Mouse (Mus musculus) thymus, adult 2 months (tissue): ENCODE data around the gene Tpst1. TPM values are rescaled to one million over a fixed set of nuclear protein-coding genes. Genes with fewer than 3 reads are reported as not detected.

ENCODE experiments used
- DNase-seq: peaks from one replicate; pipeline ENCODE4 v3.0.0; 2021
- H3K27ac ChIP-seq: fragments of 200-500 bp; 2 replicates; pipeline ENCODE4 v1.5.1; 2012; ENCODE audit warnings: low read length, control low read depth; ENCODE audit not compliant: control insufficient read depth, insufficient read depth
- H3K27me3 ChIP-seq: fragments of 200-500 bp; 2 replicates; pipeline ENCODE4 v1.6.1; 2012; ENCODE audit warnings: mild to moderate bottlenecking, low read length, moderate library complexity, mixed read lengths; ENCODE audit not compliant: control insufficient read depth, insufficient read depth
- H3K36me3 ChIP-seq: fragments of 200-500 bp; 2 replicates; pipeline ENCODE4 v1.6.1; 2012; ENCODE audit warnings: mild to moderate bottlenecking, low read length, moderate library complexity; ENCODE audit not compliant: control insufficient read depth, insufficient read depth
- H3K4me1 ChIP-seq: fragments of 200-500 bp; replicated peaks from 2 replicates; pipeline ENCODE4 v1.6.1; 2012; ENCODE audit warnings: low read length; ENCODE audit not compliant: control insufficient read depth, insufficient read depth
- H3K4me3 ChIP-seq: fragments of 200-500 bp; 2 replicates; pipeline ENCODE4 v1.5.1; 2012; ENCODE audit warnings: mild to moderate bottlenecking, low read length, control low read depth, moderate library complexity; ENCODE audit not compliant: control insufficient read depth, insufficient read depth
- CTCF ChIP-seq: fragments of 200-500 bp; IDR thresholded peaks from 2 replicates; pipeline ENCODE4 v1.5.1; 2012; ENCODE audit warnings: mild to moderate bottlenecking, control low read depth, low read length, moderate library complexity, borderline replicate concordance; ENCODE audit not compliant: control insufficient read depth, poor library complexity, insufficient read depth; ENCODE audit errors: extremely low read depth
- POLR2A ChIP-seq: fragments of 200-500 bp; IDR thresholded peaks from 2 replicates; pipeline ENCODE4 v1.6.1; 2012; ENCODE audit warnings: mild to moderate bottlenecking, low read length, control low read depth, moderate library complexity; ENCODE audit not compliant: control insufficient read depth, poor library complexity, insufficient read depth; ENCODE audit errors: extremely low read depth
- WGBS: fragments of 180-500 bp; shearing (Covaris S2); methylation state at CpG from one replicate; pipeline ENCODE4 v1.1.7; 2018; 5-methylcytosine and 5-hydroxymethylcytosine counted together
- polyA plus RNA-seq: library from polyadenylated mRNA; depleted of rRNA; stranded (reverse); fragments of >200 nt; gene quantifications from 2 replicates; pipeline ENCODE4 v1.2.3, GENCODE M21; 2012

The Tpst1 gene
- polyA plus RNA-seq, 1 experiment = 8.4 TPM

- Histone ChIP-seq H3K4me3 (no peak overlapping the region), H3K36me3 (no peaks in the 10 kb centered on the region), H3K4me1 (peaks cover 10% of the 10 kb centered on the region), H3K27me3 (no peaks in the 10 kb centered on the region), H3K27ac (no peak overlapping the region)
- no peak for DNase-seq
- 94% methylated on average over 7 of the region's 7 CpGs for WGBS
- no peak for TF ChIP-seq POLR2A
Measured at GRCm38 (mm10) chr5:130143101-130143500, 70.0 kb downstream of the Tpst1 start.

GRCm38 (mm10) chr5:130143977-130144333 is 70.8 kb downstream of the Tpst1 start:
- Histone ChIP-seq H3K36me3 (no peaks in the 10 kb centered on the region), H3K4me3 (peak overlapping the region; percentile 57), H3K27me3 (no peaks in the 10 kb centered on the region), H3K4me1 (peaks cover 10% of the 10 kb centered on the region), H3K27ac (no peak overlapping the region)
- WGBS = 5% methylated on average over 20 of the region's 20 CpGs
- DNase-seq = peak; percentile 50
- TF ChIP-seq POLR2A (no peak), CTCF (no peak)

- Histone ChIP-seq H3K36me3 (no peaks in the 10 kb centered on the region), H3K27me3 (no peaks in the 10 kb centered on the region), H3K4me1 (peaks cover 10% of the 10 kb centered on the region), H3K4me3 (peak within 1 kb of the TSS; percentile 57), H3K27ac (no peak within 1 kb of the TSS)
- TF ChIP-seq CTCF = peak; percentile 21; the same call in 1 of the 2 replicates
- TF ChIP-seq POLR2A = peak; percentile 49; the same call in 1 of the 2 replicates
- DNase-seq = peak; percentile 95
- under 1% methylated on average over 66 of the region's 66 CpGs for whole genome bisulfite sequencing
Measured at GRCm38 (mm10) chr5:130144334-130145312, 71.5 kb downstream of the Tpst1 start, which contains the start of gene Kctd7. TSS of gene Kctd7 (plus strand) at chr5:130144861.

GRCm38 (mm10) chr5:130145961-130146360 is 72.8 kb downstream of the Tpst1 start:
- peaks cover 10% of the 10 kb centered on the region for H3K4me1 ChIP-seq

GRCm38 (mm10) chr5:130149726-130150310 is 76.7 kb downstream of the Tpst1 start:
- Histone ChIP-seq H3K4me3 (no peak overlapping the region), H3K4me1 (peaks cover 3% of the 10 kb centered on the region; the same call in 1 of the 2 replicates)

More at GRCm38 (mm10) chr5:130145961-130146360, 72.8 kb downstream of the Tpst1 start:
- no peak for DNase-seq
- WGBS = 73% methylated on average over 8 of the region's 8 CpGs
- H3K27me3 ChIP-seq = no peaks in the 10 kb centered on the region
- TF ChIP-seq POLR2A (no peak), CTCF (no peak)
- H3K27ac ChIP-seq = no peak overlapping the region
- H3K4me3 ChIP-seq = no peak overlapping the region
- no peaks in the 10 kb centered on the region for H3K36me3 ChIP-seq

GRCm38 (mm10) chr5:130154286-130154685 is 81.2 kb downstream of the Tpst1 start:
- Histone ChIP-seq H3K27ac (no peak overlapping the region), H3K36me3 (no peaks in the 10 kb centered on the region), H3K4me3 (no peak overlapping the region), H3K4me1 (no peaks in the 10 kb centered on the region), H3K27me3 (no peaks in the 10 kb centered on the region)
- WGBS = 89% methylated on average over 2 of the region's 2 CpGs
- TF ChIP-seq POLR2A = no peak
- no peak for TF ChIP-seq CTCF
- no peak for DNase-seq

More at GRCm38 (mm10) chr5:130149726-130150310, 76.7 kb downstream of the Tpst1 start:
- 96% methylated on average over 7 of the region's 7 CpGs for WGBS
- no peak overlapping the region for H3K27ac ChIP-seq
- TF ChIP-seq POLR2A = no peak
- no peak for TF ChIP-seq CTCF
- H3K27me3 ChIP-seq = no peaks in the 10 kb centered on the region
- DNase-seq = no peak
- no peaks in the 10 kb centered on the region for H3K36me3 ChIP-seq
